Mouse (Mus musculus): ENCODE measurements at regions not wholly inside any gene's neighbourhood (a gene's known extent, or its start where the extent isn't known, plus 50 kb on each side); places are given as distances from the start of the nearest gene placed in this dataset.

- TF ChIP-seq CTCF (IDR thresholded peaks at IDR 0.05; ENCODE audit: insufficient read depth, low read length) (no peak), POLR2A (IDR thresholded peaks at IDR 0.05; ENCODE audit: borderline replicate concordance, extremely low read depth, low read depth, low read length) (no peak)
Observed at GRCm38 (mm10) chr6:89239511-89239910, 122.9 kb downstream of the Plxna1 start.
